14 mouse cellular contexts compared by ENCODE assay signal in genomic region chr12:87347511-87347910, GRCm38 (mm10). TPM values are rescaled to one million over a fixed set of nuclear protein-coding genes. Genes with fewer than 3 reads are reported as not detected.
DNase-seq lines count a peak whose midpoint lies in the region; ATAC-seq and TF ChIP-seq lines count a peak whose summit lies in the region.
"Had no signal": no experiment of that assay in that cellular context is flagged by ENCODE, and none has a peak within 500 bp of the region (broad histone marks: within the 10 kb centered on the region; RNA-seq: fewer than 3 reads in every experiment).

No protein-coding gene starts in this region.

- peak; percentile 29 for TF ChIP-seq CTCF in hindbrain, postnatal 0 days (IDR thresholded peaks at IDR 0.05; ENCODE audit: low read depth)
- peak; percentile 41 for TF ChIP-seq CTCF in liver, postnatal 0 days (IDR thresholded peaks at IDR 0.05; ENCODE audit: low read depth)

- peaks cover 6% of the 10 kb centered on the region; the same call in 1 of the 2 replicates for H3K36me3 ChIP-seq in hindbrain, postnatal 0 days (ENCODE audit: insufficient read depth, low read length)
- H3K36me3 ChIP-seq in hindbrain, embryonic 10.5 days, result peaks cover 22% of the 10 kb centered on the region
- peaks cover 21% of the 10 kb centered on the region for H3K36me3 ChIP-seq in liver, postnatal 0 days (replicated peaks; ENCODE audit: insufficient read depth, low read length)
- peaks cover 7% of the 10 kb centered on the region for H3K36me3 ChIP-seq in liver, embryonic 11.5 days (ENCODE audit: control insufficient read depth, insufficient read depth, low read length)

- no peaks in the 10 kb centered on the region for H3K27me3 ChIP-seq in hindbrain, postnatal 0 days (ENCODE audit: insufficient read depth, low read length)
- no peaks in the 10 kb centered on the region for H3K27me3 ChIP-seq in hindbrain, embryonic 10.5 days (ENCODE audit: insufficient read depth, poor library complexity, severe bottlenecking)
- no peaks in the 10 kb centered on the region for H3K27me3 ChIP-seq in liver, postnatal 0 days (ENCODE audit: insufficient read depth, low read length)
- H3K27me3 ChIP-seq in liver, embryonic 11.5 days (replicated peaks; ENCODE audit: control insufficient read depth, insufficient read depth, low read length), result no peaks in the 10 kb centered on the region
- H3K27me3 ChIP-seq: heart, embryonic 12.5 days; liver, embryonic 13.5 days had no signal

- no peak overlapping the region for H3K4me3 ChIP-seq in hindbrain, postnatal 0 days (ENCODE audit: low read length)
- no peak overlapping the region for H3K4me3 ChIP-seq in hindbrain, embryonic 10.5 days
- no peak overlapping the region for H3K4me3 ChIP-seq in liver, postnatal 0 days (ENCODE audit: low read depth, low read length)
- no peak overlapping the region for H3K4me3 ChIP-seq in liver, embryonic 11.5 days (ENCODE audit: low read depth, low read length)
- H3K4me3 ChIP-seq: heart, embryonic 12.5 days; liver, embryonic 13.5 days; myocyte had no signal

- no peak overlapping the region for H3K9ac ChIP-seq in hindbrain, postnatal 0 days (replicated peaks; ENCODE audit: low read length)
- no peak overlapping the region for H3K9ac ChIP-seq in liver, postnatal 0 days (replicated peaks)
- no peak overlapping the region for H3K9ac ChIP-seq in liver, embryonic 11.5 days (ENCODE audit: low read depth, low read length)
- H3K9ac ChIP-seq: heart, embryonic 12.5 days; hindbrain, embryonic 14.5 days; liver, embryonic 13.5 days had no signal

- H3K9me3 ChIP-seq in hindbrain, postnatal 0 days (ENCODE audit: low read length), result no peaks in the 10 kb centered on the region
- H3K9me3 ChIP-seq in hindbrain, embryonic 10.5 days, result no peaks in the 10 kb centered on the region
- H3K9me3 ChIP-seq in liver, postnatal 0 days (ENCODE audit: low read length), result no peaks in the 10 kb centered on the region
- H3K9me3 ChIP-seq in liver, embryonic 11.5 days (ENCODE audit: control insufficient read depth, low read length), result no peaks in the 10 kb centered on the region
- H3K9me3 ChIP-seq: heart, embryonic 12.5 days; liver, embryonic 13.5 days had no signal

- H3K27ac ChIP-seq in hindbrain, postnatal 0 days, result no peak overlapping the region
- H3K27ac ChIP-seq in hindbrain, embryonic 10.5 days, result no peak overlapping the region
- H3K27ac ChIP-seq in liver, postnatal 0 days (ENCODE audit: low read depth), result no peak overlapping the region
- no peak overlapping the region for H3K27ac ChIP-seq in liver, embryonic 11.5 days (ENCODE audit: low read depth, low read length)
- H3K27ac ChIP-seq: hindbrain, embryonic 14.5 days; liver, embryonic 13.5 days had no signal

- ATAC-seq in hindbrain, postnatal 0 days, result no peak
- no peak for ATAC-seq in liver, postnatal 0 days
- no peak for ATAC-seq in liver, embryonic 11.5 days (replicated peaks; ENCODE audit: low FRiP score)

- WGBS in hindbrain, postnatal 0 days, result 94% methylated on average over 2 of the region's 2 CpGs
- WGBS in hindbrain, embryonic 10.5 days, result 95% methylated on average over 2 of the region's 2 CpGs
- 83% methylated on average over 2 of the region's 2 CpGs for WGBS in liver, postnatal 0 days (ENCODE audit: insufficient replicate concordance)
- 95% methylated on average over 2 of the region's 2 CpGs for WGBS in liver, embryonic 11.5 days

- TF ChIP-seq EP300 in liver, postnatal 0 days (IDR thresholded peaks at IDR 0.05; ENCODE audit: low read depth), result no peak

- no peaks in the 10 kb centered on the region for H3K4me1 ChIP-seq in hindbrain, postnatal 0 days (ENCODE audit: insufficient read depth, low read length)
- H3K4me1 ChIP-seq in hindbrain, embryonic 10.5 days (replicated peaks), result no peaks in the 10 kb centered on the region
- no peaks in the 10 kb centered on the region for H3K4me1 ChIP-seq in liver, postnatal 0 days (ENCODE audit: insufficient read depth)
- no peaks in the 10 kb centered on the region for H3K4me1 ChIP-seq in liver, embryonic 11.5 days (replicated peaks; ENCODE audit: control insufficient read depth, insufficient read depth, low read length)

- H3K4me2 ChIP-seq in hindbrain, postnatal 0 days (ENCODE audit: low read depth, low read length), result no peak overlapping the region
- no peak overlapping the region for H3K4me2 ChIP-seq in liver, postnatal 0 days (ENCODE audit: low read depth, low read length)
- no peak overlapping the region for H3K4me2 ChIP-seq in liver, embryonic 11.5 days
- H3K4me2 ChIP-seq: heart, embryonic 12.5 days; hindbrain, embryonic 14.5 days; liver, embryonic 13.5 days had no signal

- no peak for DNase-seq in hindbrain, postnatal 0 days (ENCODE audit: low spot score)
- no peak for DNase-seq in hindbrain, embryonic 10.5 days (ENCODE audit: low spot score)
- DNase-seq in liver, postnatal 0 days, result no peak
- DNase-seq in liver, embryonic 11.5 days (ENCODE audit: low spot score), result no peak
- DNase-seq in ZHBTc4 (ENCODE audit: low read depth, low spot score), result peak; percentile 17
- DNase-seq in lung, postnatal 36 days, result peak; percentile 25
- no peak for DNase-seq in spleen, postnatal 36 days (ENCODE audit: low spot score in 2 of 2)
- no peak for DNase-seq in left cerebral cortex, adult 18-20 months (ENCODE audit: low spot score in 2 of 2)
- DNase-seq: embryo, embryonic 11 days; liver, embryonic 13.5 days had no signal

RNA-seq across cellular contexts. Expression of gene Sptlc2, which starts 40.6 kb away (rescaled TPM):
- total RNA-seq in hindbrain, postnatal 0 days (2014; rRNA removed), result 32.8 and 38.0 TPM in 2 replicates
- 86.9 and 88.7 TPM in 2 replicates for polyA plus RNA-seq in hindbrain, postnatal 0 days (2015; fragmentation: Nextera tagmentation; extraction: Ambion mirVana)
- polyA plus RNA-seq in hindbrain, embryonic 10.5 days (2016; fragmentation: Nextera tagmentation; extraction: Ambion mirVana), result 55.8 and 59.0 TPM in 2 replicates
- 39.5 and 42.3 TPM in 2 replicates for polyA plus RNA-seq in liver, postnatal 0 days (2015; fragmentation: Nextera tagmentation; extraction: Ambion mirVana)
- 56.9 and 63.2 TPM in 2 replicates for polyA plus RNA-seq in liver, embryonic 11.5 days (2014; fragmentation: Nextera tagmentation; extraction: Ambion mirVana)
- 10 to 100 TPM; 31.7 to 33.3 TPM for total RNA-seq in left cerebral cortex, adult 18-20 months (2021)

RNA-seq across cellular contexts. Expression of gene Ism2, which starts 48.0 kb away (rescaled TPM):
- 2.1 and 6.1 TPM in 2 replicates for total RNA-seq in hindbrain, postnatal 0 days (2014; rRNA removed)
- polyA plus RNA-seq in hindbrain, postnatal 0 days (2015; fragmentation: Nextera tagmentation; extraction: Ambion mirVana), result 1.5 and 1.9 TPM in 2 replicates
- 0.84 and 1.5 TPM in 2 replicates for polyA plus RNA-seq in hindbrain, embryonic 10.5 days (2016; fragmentation: Nextera tagmentation; extraction: Ambion mirVana)
- 0.08 and 0.17 TPM in 2 replicates for polyA plus RNA-seq in liver, postnatal 0 days (2015; fragmentation: Nextera tagmentation; extraction: Ambion mirVana)
- 0.23 and 0.38 TPM in 2 replicates for polyA plus RNA-seq in liver, embryonic 11.5 days (2014; fragmentation: Nextera tagmentation; extraction: Ambion mirVana)
- under 1 TPM; 0.30 to 0.33 TPM for total RNA-seq in left cerebral cortex, adult 18-20 months (2021)
- total RNA-seq: megakaryocyte-erythroid progenitor cell, adult 5-6 weeks had no signal

Comparison
In these comparisons a context has a peak if more than half of its experiments do, and no peak if none do; other contexts are left out.
1. DNase-seq: peak in ZHBTc4 (single experiment) and lung, postnatal 36 days (single experiment); none in hindbrain, postnatal 0 days (single experiment), hindbrain, embryonic 10.5 days (single experiment), liver, postnatal 0 days (single experiment), liver, embryonic 11.5 days (single experiment), spleen, postnatal 36 days (0 of 2) and left cerebral cortex, adult 18-20 months (0 of 2).